Mouse (Mus musculus): Measurements from ENCODE around the gene Kcnh7. TPM values are rescaled to one million over a fixed set of nuclear protein-coding genes. Genes with fewer than 3 reads are reported as not detected.

Gene Kcnh7
- total RNA-seq, 2 experiments from 2014 or later: 0.06 to 0.31 TPM

DNA sequence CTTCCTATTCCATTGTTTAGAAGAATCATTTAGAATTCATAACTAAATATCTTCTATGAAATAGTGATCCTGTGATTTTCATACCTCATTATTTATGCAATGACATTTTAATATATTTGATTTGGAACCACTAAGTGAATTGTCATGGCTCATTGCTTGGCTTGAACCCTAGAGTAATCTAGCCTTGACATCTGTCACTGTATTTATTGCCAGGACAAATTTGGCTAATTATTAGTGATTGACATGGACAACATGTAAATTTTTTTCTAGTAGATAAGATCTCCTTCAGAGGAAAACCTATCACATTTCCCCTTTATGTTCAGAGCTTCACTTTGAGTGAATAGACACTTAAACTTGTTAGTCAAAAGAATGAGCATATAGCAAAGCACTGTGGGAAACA is 195.5 kb downstream of the Kcnh7 start:
- intact Hi-C loops (cut with DNase I): no loop called here
- no peak for DNase-seq (ENCODE audit: low spot score)

DNA sequence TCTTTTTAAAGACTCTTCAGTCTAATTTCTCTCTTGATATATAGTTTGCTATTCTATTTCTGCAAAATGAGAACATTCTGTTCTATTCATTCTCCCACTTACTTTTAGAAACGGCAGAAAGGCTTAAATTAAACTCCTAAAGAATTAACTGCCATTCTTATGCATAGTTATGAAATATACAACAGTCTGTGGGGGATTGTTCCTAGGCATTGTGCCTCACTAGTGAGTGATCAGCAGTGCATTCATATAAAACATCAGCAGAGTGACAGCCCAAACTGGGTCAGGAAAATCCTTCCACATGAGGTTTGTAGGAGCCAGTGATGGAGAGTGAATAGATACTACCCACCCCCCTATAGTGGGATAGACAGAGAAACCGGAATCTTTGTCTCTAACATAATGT is 200.2 kb downstream of the Kcnh7 start:
- DNase-seq (ENCODE audit: low spot score): no peak
- intact Hi-C loops (cut with DNase I): no loop called here

DNA sequence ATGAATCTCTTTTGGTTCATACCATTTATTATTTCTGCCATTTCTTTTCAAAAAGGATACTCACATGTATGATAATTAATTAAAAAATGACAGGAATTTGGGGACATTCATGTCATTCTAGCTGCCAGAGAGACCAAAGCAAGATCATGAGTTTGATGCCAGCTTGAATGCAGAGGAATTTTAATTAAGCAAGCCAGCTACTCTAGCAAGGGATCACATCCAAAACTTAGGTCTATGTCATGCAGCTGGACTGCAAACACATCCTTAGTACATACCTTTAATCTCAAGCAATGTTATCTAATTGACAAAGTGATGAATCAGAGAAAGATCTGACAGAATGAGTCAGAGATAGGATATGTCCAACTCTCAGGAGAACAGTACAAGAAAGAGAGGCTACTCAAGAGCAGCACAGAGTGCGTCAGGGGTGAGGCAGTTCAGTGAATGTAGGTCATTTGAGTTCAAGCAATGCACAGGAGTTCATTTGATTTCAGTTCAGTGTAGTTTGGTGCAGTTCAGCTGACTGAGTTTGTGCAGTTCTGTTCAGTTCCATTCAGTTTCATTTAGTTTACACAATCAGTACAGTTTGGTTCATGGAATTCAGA is 248.7 kb downstream of the Kcnh7 start:
- DNase-seq (ENCODE audit: low spot score): no peak
- intact Hi-C loops (cut with DNase I): no loop called here

DNA sequence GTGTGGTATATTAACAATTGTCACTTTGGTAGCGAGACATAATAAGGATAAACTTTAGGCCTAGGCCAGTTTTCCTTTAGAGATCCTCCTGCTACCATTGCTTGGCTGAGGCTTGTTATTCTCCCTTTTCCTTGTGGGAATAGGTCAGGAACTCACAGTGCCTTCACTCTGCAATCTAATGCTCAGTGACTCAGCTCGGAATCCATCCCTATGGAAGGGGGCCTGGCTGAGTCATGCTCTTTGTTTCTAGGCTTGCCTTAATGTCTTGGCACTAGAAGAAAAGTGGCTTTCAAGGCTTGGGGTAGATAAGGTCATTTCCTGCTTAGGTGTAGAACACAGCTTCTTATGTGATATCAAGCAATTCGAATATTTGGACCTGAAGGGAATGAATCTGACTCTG is 255.6 kb downstream of the Kcnh7 start:
- no peak for DNase-seq (ENCODE audit: low spot score)
- intact Hi-C loops (cut with DNase I): no loop called here

DNA sequence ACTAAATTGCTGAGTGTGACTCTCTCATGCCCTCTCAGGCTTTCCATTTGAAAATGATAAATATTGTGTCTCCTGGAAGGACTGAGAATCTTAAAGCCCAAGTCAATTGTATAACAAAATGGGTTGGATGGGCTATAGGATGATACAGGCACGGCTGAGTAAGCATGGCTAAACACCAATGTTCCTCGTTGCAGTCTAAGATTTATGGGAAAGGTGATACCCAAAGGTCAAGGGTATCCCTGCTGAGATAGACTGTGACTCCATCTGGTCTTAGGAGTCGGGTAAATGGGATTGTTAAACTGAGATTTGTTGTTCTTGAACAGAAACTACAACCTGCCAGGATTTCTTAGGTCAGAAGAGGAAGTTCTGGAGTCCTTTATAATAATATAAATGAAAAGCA is 256.0 kb downstream of the Kcnh7 start:
- DNase-seq (ENCODE audit: low spot score): no peak
- intact Hi-C loops (cut with DNase I): no loop called here

DNA sequence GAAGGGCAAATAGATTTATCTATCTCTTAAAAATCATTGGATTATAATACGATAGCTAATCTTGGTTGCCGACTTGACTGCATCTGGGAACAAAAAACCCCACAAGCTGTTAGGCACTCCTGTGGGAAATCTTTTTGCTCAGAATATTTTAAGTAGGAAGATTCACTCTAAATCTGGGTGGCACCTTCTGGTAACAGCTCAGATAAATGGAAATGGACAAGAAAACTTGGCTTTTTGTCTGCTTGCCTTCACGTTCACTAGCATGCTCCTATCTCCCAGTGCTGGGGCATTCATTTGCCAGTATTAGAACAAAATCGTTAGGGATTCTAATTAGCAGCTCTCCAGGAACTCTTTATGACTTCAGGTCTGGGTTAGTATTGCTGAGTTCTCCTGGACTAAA is 260.3 kb downstream of the Kcnh7 start:
- DNase-seq (ENCODE audit: low spot score): no peak
- intact Hi-C loops (cut with DNase I): no loop called here

DNA sequence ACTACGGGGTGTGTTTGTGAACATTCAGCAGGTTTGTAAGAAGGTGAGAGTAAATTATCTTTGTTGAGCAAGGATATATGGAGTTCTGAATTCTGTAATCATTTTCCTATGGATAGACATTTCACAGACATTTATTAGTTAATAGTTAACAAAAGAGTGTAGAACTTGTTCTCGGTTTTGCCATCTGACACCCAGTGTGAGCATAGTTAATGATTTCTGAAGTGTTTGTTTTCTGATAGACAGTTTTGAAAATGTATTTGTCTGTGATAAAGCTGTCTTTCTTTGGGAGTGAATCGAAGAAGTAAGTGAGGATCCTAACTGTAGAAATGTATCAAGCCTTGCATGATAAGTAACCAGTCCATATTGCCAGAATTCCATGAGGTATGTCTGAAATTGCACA is 276.4 kb downstream of the Kcnh7 start:
- DNase-seq (ENCODE audit: low spot score): no peak
- intact Hi-C loops (cut with DNase I): no loop called here

DNA sequence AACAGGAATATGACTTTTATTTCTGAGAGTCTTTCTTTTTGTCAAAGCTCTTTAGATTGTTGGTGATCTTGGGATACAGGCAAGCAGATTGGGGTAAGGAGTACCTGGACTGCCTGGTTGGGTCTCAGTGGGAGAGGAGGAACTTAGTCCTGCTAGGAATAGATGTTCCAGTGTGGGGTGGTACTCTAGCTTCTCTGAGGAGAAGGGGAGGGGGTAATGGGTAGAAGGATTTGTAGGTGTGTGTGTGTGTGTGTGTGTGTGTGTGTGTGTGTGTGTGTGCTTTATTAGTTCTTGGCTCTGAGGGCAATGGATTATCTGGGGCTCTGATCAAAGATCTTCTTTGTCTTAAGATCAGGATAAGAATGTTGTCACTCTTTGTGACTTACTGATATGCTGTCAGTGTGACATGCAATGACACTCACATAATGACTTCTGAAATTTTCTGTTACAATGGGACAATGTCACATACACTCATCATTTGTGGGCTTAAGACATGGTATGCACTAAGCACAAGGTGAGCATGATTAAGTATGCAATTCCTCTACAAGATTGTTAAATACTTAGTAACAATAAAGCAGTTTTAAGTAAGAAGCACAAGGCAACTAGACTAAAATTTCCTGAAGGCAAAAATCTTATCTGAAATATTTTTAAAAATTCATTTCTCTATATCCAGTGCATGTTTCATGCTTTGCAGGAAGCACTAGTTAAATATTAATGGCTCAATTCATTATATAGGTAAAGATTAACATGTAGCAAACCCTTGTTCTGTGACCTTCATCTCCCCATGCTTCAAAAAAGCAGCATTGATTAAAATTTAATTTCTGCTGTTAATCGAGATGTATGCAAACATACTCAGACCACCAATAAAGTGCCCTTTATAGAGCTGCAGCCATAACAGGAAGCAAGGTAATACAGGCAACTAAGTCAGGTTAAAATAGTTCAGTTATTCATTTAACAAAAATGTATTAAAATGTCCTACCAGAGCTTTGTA is 281.4 kb downstream of the Kcnh7 start:
- no peak for DNase-seq (ENCODE audit: low spot score)
- intact Hi-C loops (cut with DNase I): no loop called here

DNA sequence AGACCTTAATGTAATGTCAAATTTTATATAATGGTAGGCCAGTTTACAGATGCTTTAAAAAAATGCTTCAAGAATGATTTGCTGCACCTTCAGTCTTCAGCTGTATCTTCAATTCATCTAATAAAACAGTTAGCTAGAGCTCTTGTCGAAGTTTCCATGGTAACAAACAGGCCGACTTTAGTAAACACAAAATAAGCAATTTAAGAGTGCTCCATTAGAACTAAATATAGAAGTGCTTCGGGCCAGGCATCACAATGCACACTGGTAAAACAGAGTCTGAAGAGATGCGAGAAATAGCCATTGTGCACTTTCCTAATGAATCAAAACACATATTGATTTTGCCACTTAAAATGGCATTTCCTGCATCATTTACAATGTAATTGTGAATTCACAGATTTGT is 305.3 kb downstream of the Kcnh7 start:
- intact Hi-C loops (cut with DNase I): no loop called here
- no peak for DNase-seq (ENCODE audit: low spot score)

DNA sequence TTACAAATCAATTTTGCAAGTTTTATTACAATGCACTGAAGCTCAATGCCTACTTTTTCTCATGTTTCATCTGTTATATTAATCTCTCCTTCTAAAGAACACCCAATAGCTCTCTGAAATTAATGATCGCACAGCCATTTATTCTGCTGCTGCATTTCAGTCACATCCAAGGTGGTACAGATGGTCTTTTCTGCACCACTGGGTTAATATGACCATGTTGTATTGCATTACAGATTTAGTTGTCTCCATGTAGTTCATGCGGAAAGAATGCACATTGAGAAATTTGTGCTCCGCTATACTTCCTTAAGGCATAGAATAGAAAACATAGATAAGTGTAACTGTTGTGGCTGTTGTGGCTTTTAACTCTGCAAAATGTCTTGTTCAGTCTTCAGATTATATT is 328.7 kb downstream of the Kcnh7 start:
- intact Hi-C loops (cut with DNase I): no loop called here
- DNase-seq (ENCODE audit: low spot score): no peak

DNA sequence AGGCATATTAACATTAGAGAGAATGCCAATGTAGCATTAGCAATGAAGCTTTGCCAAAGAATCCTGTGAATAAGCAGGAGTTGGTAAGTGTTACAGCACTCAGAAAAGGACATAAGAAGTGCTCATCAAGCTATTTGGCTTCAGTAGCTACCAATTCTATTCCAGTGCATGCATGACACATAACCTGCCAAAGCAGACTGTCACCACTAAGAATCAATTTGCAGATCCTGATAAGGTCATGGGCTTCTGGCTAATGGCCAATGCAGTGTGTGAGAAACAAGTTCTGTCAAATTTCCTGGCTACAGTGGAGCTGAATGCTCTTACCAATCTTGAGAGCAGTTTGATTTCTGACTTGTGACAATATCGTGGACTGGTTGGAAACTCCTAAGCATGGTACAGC is 341.5 kb downstream of the Kcnh7 start:
- intact Hi-C loops (cut with DNase I): no loop called here
- no peak for DNase-seq (ENCODE audit: low spot score)

DNA sequence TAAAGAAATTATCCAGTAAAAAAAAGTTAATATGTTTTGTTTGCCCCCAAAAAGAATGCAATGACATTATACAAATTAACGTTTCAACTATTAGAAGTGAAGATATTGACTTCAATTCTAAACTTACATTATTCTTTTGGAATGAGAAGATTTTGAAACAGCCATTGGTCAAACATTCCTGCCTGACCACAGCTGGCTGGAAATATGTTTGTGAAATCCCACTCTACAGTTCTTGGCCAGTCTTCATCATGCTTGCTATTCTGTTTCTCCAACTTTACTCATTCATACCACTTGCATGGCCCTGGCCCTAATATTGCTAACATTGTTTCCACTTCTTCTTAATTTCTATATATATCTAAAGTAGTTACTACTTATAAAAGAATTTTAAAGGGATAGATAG is 349.8 kb downstream of the Kcnh7 start:
- intact Hi-C loops (cut with DNase I): no loop called here

DNA sequence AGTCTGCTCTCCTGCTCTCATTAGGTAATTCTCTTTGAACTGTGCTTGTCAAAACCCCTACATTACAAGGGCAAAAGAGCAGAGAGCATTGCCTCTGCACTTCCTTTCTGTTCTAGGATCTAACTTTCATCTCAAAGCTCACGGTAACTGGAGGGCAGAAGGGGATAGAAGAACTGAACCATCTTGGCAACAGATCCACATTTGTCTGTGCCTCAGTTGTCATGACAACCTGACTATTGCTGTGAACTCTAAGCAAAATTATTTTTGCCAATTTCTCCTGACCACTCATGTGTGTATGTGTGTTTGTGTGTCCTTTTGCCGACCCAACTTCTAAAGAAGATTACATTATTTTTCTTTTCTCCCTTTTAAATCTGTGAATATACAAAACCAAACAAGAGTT is 364.9 kb downstream of the Kcnh7 start:
- intact Hi-C loops (cut with DNase I): no loop called here
- no peak for DNase-seq (ENCODE audit: low spot score)

More for the DNA sequence above, 349.8 kb downstream of the Kcnh7 start:
- no peak for DNase-seq (ENCODE audit: low spot score)

DNA sequence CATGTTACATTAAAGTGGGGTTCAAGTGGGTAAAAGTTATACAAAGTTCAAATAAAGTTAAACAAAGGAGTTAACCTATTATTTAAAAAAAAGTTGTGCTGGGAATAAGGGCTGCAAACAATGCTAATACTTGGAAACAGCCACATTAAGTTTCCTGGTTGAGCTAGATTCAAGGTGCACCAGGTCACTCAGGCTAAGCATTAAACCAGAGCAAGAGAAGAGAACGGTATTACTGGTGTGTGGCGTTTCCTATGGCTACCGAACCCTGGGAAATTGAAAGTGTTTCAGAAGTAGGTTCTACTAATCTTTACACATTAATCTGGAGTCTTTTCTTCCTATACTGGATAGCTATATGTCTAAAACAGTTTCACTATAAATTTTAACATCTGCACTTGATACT is 368.1 kb downstream of the Kcnh7 start:
- intact Hi-C loops (cut with DNase I): no loop called here
- no peak for DNase-seq (ENCODE audit: low spot score)

DNA sequence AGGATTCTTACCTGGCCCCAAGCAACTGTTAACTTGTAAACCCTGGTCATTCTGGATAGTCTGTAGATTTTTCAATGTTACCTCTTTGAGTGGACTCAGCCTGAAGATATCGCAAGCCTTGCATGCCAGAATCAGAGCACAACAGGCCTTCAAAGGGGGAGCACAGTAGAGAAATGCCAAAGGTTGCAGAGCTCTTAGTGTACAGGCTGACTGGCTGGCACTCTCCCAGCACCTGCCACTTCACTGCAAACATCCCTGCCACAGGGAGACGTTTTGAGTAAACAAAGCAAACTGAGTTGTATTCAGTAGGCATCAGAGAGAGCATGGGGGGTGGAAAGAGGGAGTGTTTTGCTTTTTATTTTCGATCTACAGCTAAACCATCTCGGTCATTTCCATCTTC is 375.3 kb downstream of the Kcnh7 start:
- intact Hi-C loops (cut with DNase I): no loop called here
- no peak for DNase-seq (ENCODE audit: low spot score)

DNA sequence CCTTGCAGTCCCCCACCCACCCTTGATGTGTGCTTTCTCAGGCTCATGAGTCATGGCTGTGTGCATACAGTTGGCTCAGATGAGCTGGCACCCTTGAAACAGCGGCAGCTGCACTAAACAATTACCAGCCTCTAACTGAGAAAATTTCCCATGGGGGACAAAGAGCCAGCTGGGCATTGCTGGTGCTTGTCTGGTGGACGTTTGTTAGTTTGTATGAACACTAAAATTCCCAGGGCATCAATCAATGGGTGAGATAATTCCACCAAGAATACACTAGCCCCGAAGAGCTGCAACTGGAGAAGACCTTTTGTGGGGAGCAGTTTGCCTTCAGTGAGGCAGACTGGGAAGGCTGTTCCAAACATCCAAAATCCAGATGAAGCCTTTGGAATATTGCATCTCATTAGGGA is 376.6 kb downstream of the Kcnh7 start:
- intact Hi-C loops (cut with DNase I): no loop called here
- no peak for DNase-seq (ENCODE audit: low spot score)

DNA sequence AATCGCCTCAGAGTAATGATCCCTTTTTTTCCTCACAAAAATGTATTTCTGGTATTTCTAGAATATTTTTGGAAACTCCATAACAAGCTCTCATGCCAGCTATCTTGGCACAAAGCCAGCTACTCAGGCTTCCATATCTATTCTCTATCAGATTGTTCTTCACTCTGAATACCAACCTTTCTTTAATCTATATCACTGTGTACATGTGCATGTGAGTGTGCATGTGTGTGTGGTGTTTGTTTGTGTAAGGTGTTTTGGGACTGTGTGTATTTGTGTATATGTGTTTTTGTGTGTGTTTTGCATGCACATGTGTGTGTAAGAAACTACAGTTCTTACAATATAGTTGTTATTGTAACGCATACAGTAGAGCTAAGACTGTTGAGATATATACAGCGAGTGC is 377.2 kb downstream of the Kcnh7 start:
- intact Hi-C loops (cut with DNase I): no loop called here
- DNase-seq (ENCODE audit: low spot score): no peak

DNA sequence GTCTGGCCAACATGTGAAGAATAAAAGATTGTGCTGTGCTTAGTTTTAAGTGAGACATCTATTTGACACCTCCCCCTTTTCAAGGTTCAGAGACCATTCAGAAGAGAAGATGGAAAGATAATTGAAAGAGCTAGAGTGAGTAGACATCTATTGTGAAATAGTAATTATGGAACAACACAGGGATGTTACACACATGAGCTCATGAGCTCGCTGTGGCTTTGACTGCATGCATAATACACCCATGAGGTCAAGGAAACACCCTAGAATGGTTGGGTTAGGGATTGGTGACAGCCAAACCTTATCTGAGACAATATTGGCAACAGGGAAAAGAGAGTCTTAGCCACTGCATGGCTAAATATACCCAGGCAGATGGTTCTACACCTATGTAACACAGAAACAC is 380.1 kb downstream of the Kcnh7 start:
- intact Hi-C loops (cut with DNase I): no loop called here
- DNase-seq (ENCODE audit: low spot score): no peak

DNA sequence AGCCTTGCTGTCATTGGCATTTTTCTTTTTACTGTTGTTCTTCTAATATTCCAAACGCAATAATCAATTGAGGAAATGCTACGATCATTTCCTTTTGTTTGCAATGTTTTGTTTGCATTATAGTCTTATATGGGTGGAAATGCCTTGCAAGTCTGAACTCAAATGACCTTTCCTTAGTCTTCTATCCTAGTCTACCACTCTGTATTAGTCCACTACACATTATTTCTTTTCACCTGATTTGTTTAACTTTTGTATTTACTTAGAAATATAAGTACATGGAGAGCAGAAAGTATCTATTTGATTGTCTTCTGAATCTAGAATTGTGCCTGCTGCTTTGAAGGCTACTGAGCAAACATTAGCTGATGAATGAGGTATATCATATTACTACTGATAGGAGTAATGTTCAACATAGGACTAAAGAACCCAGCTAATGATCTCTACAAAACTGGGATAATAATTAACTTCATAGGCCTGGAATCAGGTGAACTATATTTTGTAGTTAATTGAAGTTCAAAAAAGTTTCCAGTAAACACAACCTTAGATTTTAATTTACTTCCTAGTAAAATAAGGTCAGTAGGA is 399.5 kb downstream of the Kcnh7 start:
- intact Hi-C loops (cut with DNase I): no loop called here
- DNase-seq (ENCODE audit: low spot score): no peak

DNA sequence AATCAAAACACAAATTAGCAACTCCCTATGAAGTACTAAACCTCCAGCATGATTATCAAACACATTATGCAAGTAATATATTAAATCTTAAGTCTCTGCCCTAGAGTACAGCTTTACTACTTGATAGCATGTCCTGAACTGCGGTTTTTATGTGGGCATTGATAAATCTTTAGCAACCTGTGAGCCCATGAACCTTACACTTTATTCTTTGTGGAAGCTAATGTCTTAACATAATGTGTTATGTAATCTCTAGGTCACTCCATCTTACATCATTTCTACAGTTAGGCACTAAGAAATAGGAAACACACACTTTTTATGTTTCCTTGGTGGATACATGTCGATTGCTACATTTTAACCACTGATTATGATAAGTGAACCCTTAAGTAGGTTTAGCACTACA is 437.8 kb downstream of the Kcnh7 start:
- intact Hi-C loops (cut with DNase I): no loop called here
- DNase-seq (ENCODE audit: low spot score): no peak

DNA sequence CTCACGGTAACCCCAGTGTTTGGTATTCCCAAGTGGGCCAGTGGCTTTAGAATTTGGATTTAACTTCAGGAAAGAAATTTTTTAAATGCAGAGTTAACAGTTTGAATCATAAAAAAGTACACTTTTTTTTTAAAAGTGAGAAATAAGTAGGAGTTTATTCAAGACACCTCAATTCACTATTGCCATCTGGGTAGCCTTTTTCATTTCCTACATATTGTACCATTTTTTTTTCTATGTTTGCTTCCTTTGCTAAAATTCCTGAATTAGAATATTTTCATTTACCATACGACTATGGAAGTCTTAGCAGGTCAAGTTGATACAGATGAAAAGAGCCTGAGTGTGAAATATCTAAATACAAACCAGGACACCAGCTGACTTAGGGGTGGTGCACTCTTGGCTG is 441.0 kb downstream of the Kcnh7 start:
- no peak for DNase-seq (ENCODE audit: low spot score)
- intact Hi-C loops (cut with DNase I): no loop called here
